Comparison of ENCODE assay signal across 24 mouse cellular contexts in genomic region chr14:21941581-21941980, GRCm38 (mm10). TPM values are rescaled to one million over a fixed set of nuclear protein-coding genes. Genes with fewer than 3 reads are reported as not detected.
DNase-seq lines count a peak whose midpoint lies in the region; ATAC-seq lines count a peak whose summit lies in the region.
"Had no signal": no experiment of that assay in that cellular context is flagged by ENCODE, and none has a peak within 500 bp of the region (broad histone marks: within the 10 kb centered on the region; RNA-seq: fewer than 3 reads in every experiment).

No protein-coding gene starts in this region.

- no peaks in the 10 kb centered on the region for H3K36me3 ChIP-seq in heart, embryonic 10.5 days
- H3K36me3 ChIP-seq in heart, embryonic 11.5 days (ENCODE audit: control insufficient read depth, insufficient read depth, low read length), result no peaks in the 10 kb centered on the region
- H3K36me3 ChIP-seq: embryonic facial prominence, embryonic 15.5 days; forebrain, embryonic 10.5 days; hindbrain, embryonic 10.5 days had no signal

- no peak overlapping the region for H3K4me2 ChIP-seq in heart, embryonic 11.5 days
- H3K4me2 ChIP-seq: embryonic facial prominence, embryonic 15.5 days; hindbrain, embryonic 14.5 days had no signal

- H3K4me3 ChIP-seq in heart, embryonic 10.5 days, result no peak overlapping the region
- H3K4me3 ChIP-seq in heart, embryonic 11.5 days (ENCODE audit: low read depth, low read length), result no peak overlapping the region
- H3K4me3 ChIP-seq: embryonic facial prominence, embryonic 15.5 days; erythroblast, embryonic 14.5 days; forebrain, embryonic 10.5 days; hindbrain, embryonic 10.5 days had no signal

- no peaks in the 10 kb centered on the region for H3K4me1 ChIP-seq in heart, embryonic 10.5 days
- no peaks in the 10 kb centered on the region for H3K4me1 ChIP-seq in heart, embryonic 11.5 days (ENCODE audit: control insufficient read depth, insufficient read depth, low read length)
- H3K4me1 ChIP-seq: embryonic facial prominence, embryonic 15.5 days; forebrain, embryonic 10.5 days; hindbrain, embryonic 10.5 days had no signal

- ATAC-seq in heart, embryonic 11.5 days (replicated peaks; ENCODE audit: insufficient number of reproducible peaks, low FRiP score, low TSS enrichment), result no peak
- ATAC-seq in granulocyte monocyte progenitor cell, adult 5-6 weeks (replicated peaks; ENCODE audit: poor library complexity, severe bottlenecking), result peak; percentile 97
- ATAC-seq: activated CD4-positive, CD25-positive, alpha-beta regulatory T cell, adult 4 months; forebrain, embryonic 16.5 days; Patski had no signal

- H3K27me3 ChIP-seq in heart, embryonic 10.5 days (ENCODE audit: insufficient read depth, poor library complexity, severe bottlenecking), result 0 out of 2 replicates have a peak, but pooled peaks cover 5% of the 10 kb centered on the region
- H3K27me3 ChIP-seq in heart, embryonic 11.5 days (ENCODE audit: control insufficient read depth, insufficient read depth, low read length), result no peaks in the 10 kb centered on the region
- H3K27me3 ChIP-seq: embryonic facial prominence, embryonic 15.5 days had no signal

- H3K9ac ChIP-seq in heart, embryonic 11.5 days (ENCODE audit: low read depth, low read length), result no peak overlapping the region
- H3K9ac ChIP-seq: embryonic facial prominence, embryonic 15.5 days; hindbrain, embryonic 14.5 days had no signal

- no peak overlapping the region for H3K27ac ChIP-seq in heart, embryonic 10.5 days
- no peak overlapping the region for H3K27ac ChIP-seq in heart, embryonic 11.5 days (ENCODE audit: low read depth, low read length)
- H3K27ac ChIP-seq: embryonic facial prominence, embryonic 15.5 days; forebrain, embryonic 10.5 days; hindbrain, embryonic 10.5 days; hindbrain, embryonic 14.5 days had no signal

- 52% methylated on average over 2 of the region's 2 CpGs for WGBS in heart, embryonic 10.5 days
- 64% methylated on average over 2 of the region's 2 CpGs for WGBS in heart, embryonic 11.5 days (ENCODE audit: insufficient replicate concordance)

- intact Hi-C loops in left cerebral cortex, postnatal 25 days (cut with DNase I), result no loop called here

- H3K9me3 ChIP-seq in heart, embryonic 10.5 days, result no peaks in the 10 kb centered on the region
- H3K9me3 ChIP-seq in heart, embryonic 11.5 days (replicated peaks; ENCODE audit: control insufficient read depth, low read length), result 0 out of 2 replicates have a peak, but pooled peaks cover 3% of the 10 kb centered on the region
- H3K9me3 ChIP-seq: embryonic facial prominence, embryonic 15.5 days had no signal

- DNase-seq in heart, embryonic 10.5 days (ENCODE audit: low spot score), result peak; percentile 56
- peak; percentile 21 for DNase-seq in 416B (ENCODE audit: low read depth)
- peak; percentile 5 for DNase-seq in MEL-GATA-1-ER (ENCODE audit: extremely low read depth, low read depth)
- DNase-seq in right cerebral cortex, postnatal 14 days, result no peak
- no peak for DNase-seq in left cerebral cortex, postnatal 25 days (ENCODE audit: low spot score in 2 of 2)
- DNase-seq in right cerebral cortex, adult 18-20 months, result no peak
- DNase-seq: adrenal gland, postnatal 14 days; cerebellum, adult 18-20 months; cerebellum, adult 9-11 months; cerebellum, postnatal 36 days; embryo, embryonic 11 days; gastrocnemius, postnatal 10 days; heart, postnatal 14 days; kidney, adult 11 months had no signal

RNA-seq across cellular contexts. Expression of gene Zfp503, which starts 47.8 kb away (rescaled TPM):
- 3.2 and 13.4 TPM in 2 replicates for polyA plus RNA-seq in heart, embryonic 10.5 days (2016; fragmentation: Nextera tagmentation; extraction: Ambion mirVana)
- polyA plus RNA-seq in heart, embryonic 11.5 days (2014; fragmentation: Nextera tagmentation; extraction: Ambion mirVana), result 2.3 and 3.3 TPM in 2 replicates
- not detected in 2 replicates for total RNA-seq in granulocyte monocyte progenitor cell, adult 5-6 weeks (2014; fragmentation: Nextera tagmentation)
- total RNA-seq in granulocyte monocyte progenitor cell, adult 5-6 weeks (2017), result 0.04 and 0.05 TPM in 2 replicates
- total RNA-seq in left cerebral cortex, postnatal 25 days (2021), result 1 to 10 TPM; 2.2 to 4.8 TPM
- polyA plus RNA-seq: activated CD4-positive, CD25-positive, alpha-beta regulatory T cell, adult 4 months had no signal

Comparison
In these comparisons a context has a peak if more than half of its experiments do, and no peak if none do; other contexts are left out.
1. DNase-seq: peak in heart, embryonic 10.5 days (single experiment), 416B (single experiment) and MEL-GATA-1-ER (single experiment); none in right cerebral cortex, postnatal 14 days (single experiment), left cerebral cortex, postnatal 25 days (0 of 2) and right cerebral cortex, adult 18-20 months (single experiment).